Mouse (Mus musculus): ENCODE measurements around the gene Gxylt1. TPM values are rescaled to one million over a fixed set of nuclear protein-coding genes. Genes with fewer than 3 reads are reported as not detected.
A peak's percentile ranks its signal among the peaks of the same experiment; 100 is the strongest.
"Not testable (repeated sequence)": the region's sequence is repeated elsewhere in the genome, so short reads cannot be mapped to it uniquely, and the experiment has no call there.

The Gxylt1 gene
- polyA plus RNA-seq (2017; shearing (Covaris generic)): 1 to 10 TPM; 5.6 to 6.6 TPM

DNA sequence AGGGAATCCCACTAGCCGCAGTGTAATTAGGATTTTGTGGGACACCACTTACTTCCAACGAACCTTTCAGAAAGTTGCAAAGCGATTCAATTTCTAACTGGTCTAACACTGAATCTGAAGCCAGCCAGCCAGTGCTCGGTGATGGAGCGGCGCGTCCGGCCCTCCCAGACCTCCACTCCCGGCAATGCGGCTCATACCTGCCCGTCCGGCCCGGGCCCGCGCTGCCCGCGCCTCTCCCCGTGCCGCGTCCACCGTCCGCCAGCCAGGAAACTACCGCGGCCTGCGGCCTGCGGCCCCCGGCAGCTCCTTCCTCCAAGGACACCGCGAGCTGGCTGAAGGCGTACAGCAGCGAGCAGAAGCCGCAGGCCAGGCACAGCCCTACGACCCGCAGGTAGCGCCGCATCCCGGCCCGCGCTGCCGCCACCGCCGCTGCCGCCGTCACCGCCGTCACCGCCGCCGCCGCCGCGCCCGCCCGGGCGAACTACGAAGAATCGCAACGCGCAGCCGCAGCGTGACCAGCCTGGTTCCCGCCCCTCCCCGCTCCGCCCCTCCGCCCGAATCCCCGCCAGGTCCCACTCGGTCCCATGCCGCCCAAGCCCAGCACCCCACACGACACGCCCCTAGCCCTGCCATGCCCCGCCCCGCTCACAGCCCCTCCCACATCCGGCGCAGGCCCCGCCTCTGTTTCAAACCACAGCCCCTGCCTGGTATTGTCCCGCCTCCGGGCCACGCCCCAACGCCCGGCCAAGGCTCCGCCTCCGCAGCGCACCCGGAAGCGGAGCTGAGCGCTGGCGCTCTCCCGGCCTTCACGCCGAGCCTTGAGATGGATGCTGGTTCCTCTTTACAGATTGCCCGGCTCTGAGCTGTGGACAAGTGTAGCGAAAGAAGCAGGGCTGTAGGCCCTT is at the start of gene Gxylt1:
Gene Gxylt1 (minus strand): TSS at position 501 of the 905 bp plus-strand sequence.
- ATAC-seq: peak; percentile 83

DNA sequence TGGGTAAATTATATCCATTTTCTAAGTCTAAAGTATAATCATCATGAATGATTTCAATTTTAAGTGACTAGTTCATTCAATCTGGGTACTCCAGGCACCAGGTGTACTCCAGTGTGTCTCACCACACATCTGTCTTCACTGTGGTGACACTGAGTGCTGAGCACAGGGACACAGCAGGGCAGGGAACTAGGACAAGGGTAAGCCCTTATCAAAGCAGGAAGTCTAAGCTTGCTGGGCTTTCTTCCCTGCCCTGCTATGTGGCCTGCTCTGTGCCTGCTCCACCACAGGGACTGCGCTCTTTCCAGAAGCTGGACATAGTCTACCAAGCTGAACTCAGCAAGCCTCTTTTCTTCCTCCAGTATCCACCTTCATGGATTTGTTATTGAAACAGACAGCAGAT is 43.8 kb upstream of the Gxylt1 start:
- no peak for ATAC-seq

DNA sequence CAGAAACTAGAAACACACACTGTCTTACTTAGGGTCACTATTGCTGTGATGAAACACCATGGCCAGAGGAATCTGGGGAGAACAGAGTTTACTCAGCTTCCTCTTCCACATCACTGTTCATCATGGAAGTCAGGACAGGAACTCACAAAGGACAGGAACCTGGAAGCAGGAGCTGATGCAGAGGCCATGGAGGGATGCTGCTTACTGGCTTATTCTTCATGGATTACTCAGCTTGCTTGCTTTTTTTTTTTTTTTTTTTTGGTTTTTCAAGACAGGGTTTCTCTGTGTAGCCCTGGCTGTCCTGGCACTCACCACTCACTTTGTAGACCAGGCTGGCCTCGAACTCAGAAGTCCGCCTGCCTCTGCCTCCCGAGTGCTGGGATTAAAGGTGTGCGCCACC is 35.3 kb upstream of the Gxylt1 start:
- ATAC-seq: not testable (repeated sequence)

DNA sequence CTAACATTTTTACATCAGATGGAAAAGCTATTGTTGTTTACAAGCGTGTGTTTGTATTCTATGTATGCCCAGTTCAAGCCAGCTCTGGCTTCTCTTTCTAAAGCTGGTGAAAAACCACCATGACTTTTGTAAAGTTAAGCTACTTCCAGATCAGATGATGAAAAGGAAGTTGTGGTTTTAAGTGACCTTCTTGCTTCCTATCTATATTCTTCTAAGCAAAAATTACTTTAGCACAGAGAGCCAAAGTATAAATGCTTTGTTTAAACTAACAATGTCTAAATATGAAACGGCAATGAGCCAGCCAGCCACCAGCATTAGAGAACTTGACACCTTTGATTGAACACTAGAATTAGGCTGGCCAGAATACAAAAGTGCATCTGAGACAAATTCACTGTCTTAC is 23.2 kb upstream of the Gxylt1 start:
- ATAC-seq: peak; percentile 83

DNA sequence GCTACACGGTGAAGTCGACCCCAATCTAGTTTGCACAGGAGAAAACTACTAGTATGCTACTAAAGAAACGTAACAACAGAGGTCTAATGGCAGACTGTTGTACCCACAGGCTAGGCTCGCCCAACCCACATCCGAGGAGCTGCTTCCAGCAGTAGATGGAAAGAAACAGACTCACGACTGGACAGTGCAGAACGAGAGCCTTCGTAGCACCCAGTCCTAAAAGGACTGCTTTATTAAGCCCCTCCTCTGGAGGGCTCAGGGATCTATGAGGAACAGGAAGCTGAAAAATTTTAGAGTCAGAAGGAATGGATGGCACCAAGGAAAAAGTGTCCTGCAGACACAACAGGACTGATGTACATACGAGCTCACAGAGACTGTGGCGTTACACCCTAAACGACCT is 19.5 kb upstream of the Gxylt1 start:
- no peak for ATAC-seq

DNA sequence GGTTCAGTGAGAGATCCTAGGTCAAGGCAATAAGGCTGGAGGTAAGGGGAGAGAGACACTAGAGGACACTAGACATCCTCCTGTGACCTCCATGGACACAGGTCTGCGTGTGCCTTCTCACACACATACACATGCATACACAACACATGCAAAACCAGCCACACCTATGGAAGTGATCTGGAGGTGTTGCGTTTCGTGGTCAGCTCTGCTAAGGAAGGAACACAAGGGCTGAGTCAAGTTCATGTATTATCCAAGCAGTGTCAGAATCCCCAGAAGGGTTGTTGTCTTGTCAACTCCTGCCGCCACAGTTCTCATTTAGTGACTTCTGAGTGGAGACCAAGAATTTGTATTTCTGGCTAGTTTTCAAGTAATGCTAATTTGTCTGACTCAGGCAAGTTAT is 13.3 kb upstream of the Gxylt1 start:
- no peak for ATAC-seq

DNA sequence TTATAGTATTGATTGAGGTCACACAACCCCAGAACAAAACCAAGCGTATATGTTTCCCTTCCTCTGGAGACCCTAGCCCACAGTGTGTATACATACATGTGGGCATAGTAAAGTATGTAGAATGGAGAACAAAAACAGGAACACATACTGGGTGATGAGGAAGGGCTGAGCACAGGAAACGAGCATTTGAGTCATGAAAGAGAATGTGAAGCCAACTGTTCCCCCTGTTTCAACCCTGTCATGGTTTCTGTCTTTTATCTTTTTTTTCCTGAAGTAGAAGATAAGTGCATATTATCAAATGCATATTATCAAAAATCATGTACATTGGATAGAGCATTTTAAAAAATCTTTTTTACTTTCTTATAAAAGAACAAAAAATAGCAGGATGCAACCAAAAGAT is 12.6 kb upstream of the Gxylt1 start:
- peak; percentile 23 for ATAC-seq

DNA sequence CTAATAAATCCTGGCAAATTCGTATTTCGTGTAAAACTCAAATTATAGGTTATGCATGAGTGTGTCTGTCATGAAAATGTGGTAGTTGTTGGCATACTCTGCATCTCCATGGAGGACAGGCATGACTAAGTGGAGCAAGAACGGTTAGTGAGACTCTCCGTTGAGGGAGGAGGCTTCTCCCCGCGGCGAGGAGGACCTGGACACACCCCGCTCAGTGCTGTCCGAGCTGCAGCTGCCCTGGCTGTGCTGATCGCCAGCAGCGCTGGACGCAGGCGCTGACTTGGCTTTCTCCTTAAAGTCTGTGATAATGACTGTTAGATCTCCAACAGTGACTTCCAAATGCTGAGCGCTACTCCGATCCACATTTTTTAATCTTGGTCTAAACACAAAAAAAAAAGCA is 10.3 kb upstream of the Gxylt1 start:
- ATAC-seq: no peak

DNA sequence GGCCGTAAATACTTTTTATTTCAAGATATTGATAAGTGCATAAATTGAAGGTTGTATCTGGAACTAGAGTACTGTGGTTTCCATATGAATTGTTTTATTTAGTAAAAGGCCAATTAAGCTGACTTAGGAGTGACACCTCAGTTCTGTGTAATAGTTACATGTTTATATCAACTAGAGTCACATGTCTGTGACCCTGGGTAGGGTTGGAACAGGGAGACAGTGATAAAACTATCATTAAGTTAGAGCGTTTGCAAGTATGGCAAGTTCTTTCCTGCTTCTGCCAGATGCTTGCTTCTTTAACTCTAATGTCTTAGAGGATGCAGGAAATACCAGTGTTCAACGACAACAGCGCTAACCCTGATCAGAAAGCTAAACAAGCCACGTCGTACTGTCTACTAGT is 9.3 kb upstream of the Gxylt1 start:
- ATAC-seq: no peak

DNA sequence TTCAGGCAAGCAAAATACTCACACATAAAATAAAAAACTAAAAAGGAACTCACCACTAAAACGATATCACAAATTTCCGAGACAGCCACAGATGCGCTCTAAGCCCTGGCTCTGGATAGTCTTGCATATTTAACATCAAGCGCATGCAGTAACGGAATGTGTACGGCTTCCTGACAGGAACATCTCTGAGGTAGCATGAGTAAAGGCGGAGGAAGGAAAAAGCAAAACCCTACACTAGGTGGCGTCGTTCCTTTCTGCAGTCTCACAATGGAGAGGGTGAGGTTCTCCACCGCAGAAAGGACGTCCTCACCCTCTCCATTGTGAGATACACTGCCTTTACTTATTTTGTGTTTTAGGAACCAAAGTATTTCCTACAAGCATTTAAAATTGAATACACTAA is 8.4 kb upstream of the Gxylt1 start:
- peak; percentile 59 for ATAC-seq

DNA sequence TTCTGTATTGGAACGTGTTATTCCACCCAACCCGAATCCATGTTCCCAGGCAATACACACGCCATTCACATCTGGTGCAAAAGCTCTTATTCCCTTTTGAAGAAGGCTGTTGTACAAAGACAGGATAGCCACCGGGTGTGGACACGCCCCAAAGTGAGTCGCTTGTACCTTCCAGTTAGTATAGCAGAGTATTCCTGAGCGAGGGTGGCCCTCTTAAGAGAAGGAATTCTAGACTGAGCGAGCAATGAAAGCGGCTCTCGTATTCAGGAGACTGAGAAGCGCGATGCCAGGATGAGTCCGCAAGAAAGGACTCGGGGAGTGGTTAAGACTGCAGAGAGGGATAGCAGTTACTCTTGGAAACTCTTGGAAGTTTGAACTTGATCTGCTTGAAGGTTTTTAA is 1.3 kb upstream of the Gxylt1 start:
- ATAC-seq: no peak

DNA sequence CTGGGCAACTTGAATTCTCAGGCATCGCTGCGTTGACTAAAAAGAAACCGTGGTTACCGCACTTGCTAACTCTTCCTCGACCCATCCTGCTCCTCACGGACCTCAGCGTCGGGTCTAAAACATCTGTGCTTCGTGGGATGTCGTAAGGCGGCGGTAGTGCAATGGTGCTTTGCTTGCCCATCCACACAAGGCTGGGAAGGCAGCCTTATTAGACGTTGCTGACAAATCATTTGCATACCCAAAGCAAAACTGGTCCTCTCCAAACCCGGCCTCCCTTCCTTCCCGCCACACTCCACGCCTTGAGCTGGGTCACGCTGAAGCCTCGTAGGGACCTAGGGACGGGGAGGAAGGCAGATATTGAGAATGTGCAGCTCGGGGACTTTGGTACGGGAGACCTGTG is 644 bp upstream of the Gxylt1 start:
- peak; percentile 42 for ATAC-seq

DNA sequence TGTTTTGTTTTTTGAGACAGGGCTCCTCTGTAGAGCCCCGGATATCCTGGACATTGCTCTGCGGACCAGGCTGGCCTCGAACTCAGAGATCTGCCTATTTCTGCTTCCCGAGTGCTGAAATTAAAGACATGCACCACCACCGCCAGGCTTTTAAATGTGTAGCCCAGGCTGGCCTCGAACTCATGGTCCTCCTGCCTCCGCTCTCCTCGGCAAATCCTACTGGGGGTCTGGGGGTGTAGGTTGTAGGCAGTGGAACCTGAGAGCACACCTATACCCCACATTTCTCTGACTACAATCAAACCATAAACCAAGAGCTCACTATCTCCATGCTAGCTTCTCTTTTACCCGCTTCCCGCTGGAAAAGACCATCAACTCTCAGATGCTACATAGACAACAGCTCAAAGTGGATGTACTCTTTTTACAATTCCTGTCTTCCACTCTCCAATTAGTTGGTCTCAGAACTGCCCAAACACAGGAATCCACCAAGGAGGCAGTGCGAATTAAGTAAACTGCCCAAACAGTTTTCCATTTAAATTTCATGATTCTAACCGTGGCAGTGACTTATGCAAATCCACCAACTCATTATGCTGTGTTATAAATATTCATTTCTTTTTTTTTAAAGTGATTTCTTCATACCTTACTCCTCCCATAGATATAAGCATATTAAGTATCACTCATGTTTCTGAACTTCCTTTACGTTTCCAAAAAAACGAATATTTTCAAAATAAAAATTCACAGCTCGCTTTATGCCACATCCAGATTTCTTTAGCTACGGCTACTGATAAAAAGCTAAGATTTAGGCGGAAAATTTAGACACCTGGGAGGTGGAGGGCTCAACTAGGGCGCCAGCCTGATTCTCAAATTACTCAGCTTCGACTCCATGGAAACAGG is 946 bp downstream of the Gxylt1 start:
- ATAC-seq: no peak

DNA sequence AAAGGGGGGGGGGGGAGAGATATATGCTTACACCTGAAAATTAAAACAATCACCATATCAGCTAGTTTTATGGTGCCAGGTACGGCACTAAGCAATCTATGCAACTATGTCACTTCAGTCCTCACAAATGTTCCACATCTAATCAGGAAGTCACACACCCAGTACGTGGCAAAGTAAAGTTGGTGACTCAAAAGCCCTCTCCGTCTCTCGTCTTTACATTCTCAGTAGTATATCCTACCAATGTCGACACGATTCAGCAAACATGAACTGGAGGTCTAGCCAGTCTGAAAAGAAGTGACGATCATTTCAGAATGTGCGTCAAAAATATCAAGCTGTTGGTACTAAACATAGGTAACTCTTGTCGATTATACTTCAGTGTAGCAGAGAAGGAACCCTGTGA is 2.0 kb downstream of the Gxylt1 start:
- no peak for ATAC-seq

DNA sequence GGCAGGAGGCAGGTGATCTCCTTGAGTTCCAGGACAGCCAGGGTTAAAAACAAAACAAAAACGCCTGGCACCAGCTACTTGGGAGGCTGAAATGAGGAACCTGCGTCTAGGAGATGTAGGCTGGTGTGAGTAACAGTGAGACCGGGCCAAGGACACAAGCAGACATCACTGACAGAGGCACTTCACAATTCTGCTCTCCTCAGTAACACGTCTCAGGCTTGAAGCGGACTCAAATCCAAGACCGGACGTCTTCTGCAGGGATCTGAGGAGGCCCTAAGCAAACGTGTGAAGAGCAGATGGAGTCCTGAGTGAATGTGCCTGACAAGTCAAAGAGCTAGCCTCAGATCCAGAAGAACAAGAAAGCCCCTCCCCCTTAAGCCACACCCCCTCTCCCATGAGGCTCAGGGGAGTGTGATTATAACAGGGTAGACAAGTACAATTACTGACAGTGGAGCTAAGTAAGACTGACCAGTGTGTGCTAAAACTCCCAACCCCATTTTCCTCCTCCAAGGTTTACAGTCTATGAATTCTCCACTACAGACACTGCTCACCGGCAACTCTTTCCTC is 4.6 kb downstream of the Gxylt1 start:
- ATAC-seq: no peak

DNA sequence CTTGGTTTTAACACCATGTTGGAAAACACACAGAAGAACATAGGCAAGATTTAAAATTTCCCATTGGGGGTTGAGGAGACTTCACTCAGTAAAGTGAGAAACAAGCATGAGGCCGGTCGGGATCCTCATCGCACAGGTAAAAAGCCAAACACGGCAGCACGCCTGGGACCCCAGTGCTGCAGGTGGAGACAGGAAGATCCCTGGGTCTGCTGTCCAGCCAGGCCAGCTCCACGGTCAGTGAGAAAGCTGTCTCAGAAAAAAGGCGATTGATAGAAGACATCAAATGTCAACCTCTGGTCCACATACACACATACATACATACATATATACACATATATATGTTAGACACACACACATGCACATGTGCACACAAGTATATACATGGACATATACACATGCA is 5.4 kb downstream of the Gxylt1 start:
- no peak for ATAC-seq

DNA sequence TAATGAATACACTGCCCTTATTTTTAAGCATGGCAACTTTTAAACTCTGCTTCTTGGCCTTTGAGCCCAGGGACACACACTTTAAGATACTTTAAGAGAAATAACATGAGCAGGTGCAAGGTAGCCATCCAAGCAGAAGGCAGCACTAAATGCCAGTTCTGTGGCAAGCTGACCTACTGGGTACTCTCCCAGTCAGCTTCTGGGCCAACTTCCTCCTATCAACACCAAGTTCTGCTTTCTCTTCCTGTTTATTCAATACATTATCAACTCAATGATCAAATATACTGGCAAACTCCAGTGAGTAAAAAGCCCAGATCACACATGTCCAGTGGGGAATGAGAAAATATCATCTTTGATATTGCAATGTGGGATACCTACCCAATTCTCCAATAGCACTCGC is 7.0 kb downstream of the Gxylt1 start:
- no peak for ATAC-seq

DNA sequence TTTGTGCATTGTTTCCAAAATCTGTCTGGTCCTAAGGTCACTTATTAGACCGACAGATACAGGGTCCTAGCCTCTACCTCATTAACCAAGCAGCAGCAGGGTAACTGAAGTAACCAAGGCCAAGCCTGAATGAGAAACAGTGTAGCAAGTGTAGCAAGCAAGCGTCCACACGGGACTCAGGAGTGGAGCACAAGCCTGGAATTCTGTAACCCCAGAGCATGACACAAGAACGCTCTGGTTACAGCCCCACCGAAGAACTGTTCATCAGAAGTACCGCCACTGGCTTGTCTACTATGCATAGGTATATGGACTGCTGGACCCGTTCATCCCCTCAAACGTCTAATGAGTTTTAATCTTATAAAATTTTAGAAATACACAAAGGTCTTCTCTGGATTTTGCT is 7.5 kb downstream of the Gxylt1 start:
- ATAC-seq: no peak

DNA sequence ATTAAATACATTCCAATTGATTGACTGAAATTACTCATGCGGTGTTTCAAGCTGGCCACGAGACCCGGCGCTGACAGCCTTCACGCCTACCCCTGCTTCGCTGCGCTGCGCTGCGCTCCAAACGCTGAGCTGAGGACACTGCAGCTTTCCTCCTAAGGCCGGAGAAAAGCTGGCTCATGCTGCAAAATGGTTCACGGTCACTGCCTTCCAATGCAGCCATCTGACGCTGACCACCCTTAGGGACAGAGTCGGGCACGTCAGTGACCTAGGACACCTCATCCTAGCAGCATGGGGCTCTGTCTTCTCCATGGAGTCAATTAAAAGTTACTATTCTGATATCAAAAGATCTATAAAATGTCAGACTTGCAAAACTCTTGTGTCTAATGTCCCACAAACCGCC is 8.6 kb downstream of the Gxylt1 start:
- no peak for ATAC-seq

DNA sequence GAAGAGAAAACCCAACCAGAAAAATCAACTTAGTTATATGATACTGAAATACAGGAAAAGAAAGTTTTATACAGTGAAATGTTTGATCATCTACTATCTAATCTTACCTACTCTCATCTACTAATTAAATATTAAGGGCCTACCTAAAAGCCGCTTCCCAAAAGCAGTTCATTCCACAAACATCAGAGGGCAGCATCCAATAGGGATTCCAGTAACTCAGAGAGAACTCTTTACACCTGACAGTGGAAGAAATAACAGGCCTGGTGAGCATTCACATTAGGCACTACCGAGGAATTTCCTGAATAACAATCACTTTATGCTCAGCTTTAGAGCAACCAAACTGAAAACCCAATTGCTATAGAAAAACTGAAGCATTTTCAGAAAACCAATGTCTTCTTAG is 9.3 kb downstream of the Gxylt1 start:
- no peak for ATAC-seq

DNA sequence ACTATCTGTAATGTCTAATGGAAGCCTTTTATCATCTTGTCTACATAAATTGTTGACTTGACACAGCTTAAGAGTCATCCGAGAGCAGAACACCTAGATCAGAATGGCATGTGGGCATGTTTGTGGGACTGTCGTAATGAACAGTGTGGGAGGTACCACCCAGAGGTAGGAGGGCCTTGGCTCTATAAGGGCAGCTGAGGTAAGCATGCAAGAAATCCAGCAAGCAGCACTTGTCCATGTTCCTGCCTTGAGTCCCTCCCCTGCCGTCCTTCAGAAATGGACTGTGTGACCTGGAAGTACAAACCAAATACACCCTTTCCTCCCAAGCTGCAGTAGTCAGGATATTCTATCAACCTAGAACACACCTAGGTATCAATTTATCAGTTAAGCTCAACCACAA is 9.7 kb downstream of the Gxylt1 start:
- ATAC-seq: no peak

DNA sequence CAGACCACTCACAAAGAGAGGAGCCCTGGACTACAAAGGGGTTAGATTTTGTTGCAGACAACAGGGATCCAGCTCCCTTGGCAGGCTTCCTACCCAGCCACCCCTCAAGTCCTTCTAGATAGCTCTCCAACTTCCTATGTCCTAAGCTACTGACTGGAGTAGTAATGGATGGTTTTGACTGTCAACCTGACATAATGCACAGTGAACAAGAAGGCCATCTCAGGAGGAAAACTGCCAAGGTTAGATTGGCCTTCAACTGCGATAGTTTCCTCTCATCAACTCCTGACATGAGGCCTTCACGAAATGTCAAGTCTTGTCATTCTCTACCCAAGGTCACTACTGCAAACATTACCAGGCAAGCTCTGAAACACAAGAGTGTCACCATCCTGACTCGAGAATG is 10.8 kb downstream of the Gxylt1 start:
- ATAC-seq: no peak

DNA sequence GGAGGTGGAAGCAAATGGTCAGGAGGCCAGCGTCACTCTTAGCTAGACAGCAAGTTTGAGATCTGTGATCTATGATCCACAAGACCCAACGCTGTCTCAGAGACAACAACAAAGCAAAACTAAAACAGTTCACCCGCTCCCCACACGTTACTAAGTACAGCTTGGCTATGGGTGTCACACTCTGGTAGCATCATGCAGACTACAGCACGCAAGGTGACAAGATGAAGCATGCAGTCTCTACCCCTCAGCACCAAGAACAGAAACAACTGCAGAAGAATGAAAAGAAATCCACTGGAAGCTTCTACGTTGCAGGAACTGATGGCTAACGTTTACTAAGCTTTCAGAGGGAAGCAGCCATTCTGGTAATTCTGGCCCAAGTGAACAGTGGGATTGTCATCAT is 11.4 kb downstream of the Gxylt1 start:
- ATAC-seq: no peak

DNA sequence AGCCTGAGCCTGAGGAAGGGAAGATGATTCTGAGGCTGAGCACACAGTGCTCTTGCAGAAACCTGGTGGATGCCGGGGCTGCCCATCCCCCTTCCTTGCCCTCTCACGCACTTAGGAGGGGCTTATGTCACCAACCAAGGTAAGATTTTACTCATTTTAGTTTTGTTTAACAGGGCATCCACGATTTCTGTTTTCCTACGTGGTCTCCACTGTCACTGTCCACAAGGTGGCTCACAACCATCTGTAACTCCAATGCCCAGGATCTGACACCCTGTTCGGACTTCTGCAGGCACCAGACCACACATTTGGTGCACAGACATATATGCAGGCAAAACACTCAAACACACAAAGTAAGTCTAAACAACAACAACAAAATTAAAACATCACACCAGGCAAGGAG is 12.2 kb downstream of the Gxylt1 start:
- ATAC-seq: no peak
